Mouse (Mus musculus) cerebellum, adult 2 months (tissue): ENCODE results near the gene 4833439L19Rik.

Experiments
- CTCF ChIP-seq: fragments of 200-500 bp; IDR thresholded peaks from 2 replicates; pipeline ENCODE4 v1.5.1; 2011; ENCODE audit warnings: low read depth, mild to moderate bottlenecking, control low read depth, low read length, moderate library complexity, borderline replicate concordance; ENCODE audit not compliant: insufficient read depth
- POLR2A ChIP-seq: fragments of 200-500 bp; IDR thresholded peaks from 2 replicates; pipeline ENCODE4 v1.6.1; 2011; ENCODE audit warnings: low read length, control low read depth, borderline replicate concordance; ENCODE audit not compliant: insufficient read depth

DNA sequence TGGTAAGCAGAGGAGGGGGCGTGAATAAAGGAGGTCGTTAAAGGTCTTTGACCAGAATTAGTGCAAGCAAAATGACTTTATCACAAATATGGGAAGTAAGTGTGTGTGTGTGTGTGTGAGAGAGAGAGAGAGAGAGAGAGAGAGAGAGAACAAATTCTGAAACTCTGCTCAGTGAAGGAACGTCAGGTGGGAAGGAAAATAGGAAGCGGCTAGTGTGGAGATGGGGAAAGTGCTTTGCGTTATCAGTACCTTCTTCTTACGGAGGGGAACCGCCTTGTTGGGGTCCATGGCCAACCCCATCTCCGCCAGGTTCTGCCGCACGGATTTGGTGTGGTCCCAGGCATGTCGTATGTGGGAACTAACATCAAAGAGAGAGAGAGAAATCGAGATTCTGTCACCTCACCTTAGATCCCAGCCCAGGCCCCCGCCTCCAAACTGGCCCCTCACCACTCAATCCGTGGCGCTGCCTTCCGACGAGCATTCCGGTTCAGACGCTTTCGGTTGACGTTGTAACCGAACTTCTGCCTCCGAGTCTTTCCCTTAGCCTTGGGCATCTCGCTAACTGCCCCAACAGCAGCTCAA lies 24.3 kb upstream of the 4833439L19Rik start:
- TF ChIP-seq CTCF: no peak
- no peak for TF ChIP-seq POLR2A
